In the genomic region with DNA sequence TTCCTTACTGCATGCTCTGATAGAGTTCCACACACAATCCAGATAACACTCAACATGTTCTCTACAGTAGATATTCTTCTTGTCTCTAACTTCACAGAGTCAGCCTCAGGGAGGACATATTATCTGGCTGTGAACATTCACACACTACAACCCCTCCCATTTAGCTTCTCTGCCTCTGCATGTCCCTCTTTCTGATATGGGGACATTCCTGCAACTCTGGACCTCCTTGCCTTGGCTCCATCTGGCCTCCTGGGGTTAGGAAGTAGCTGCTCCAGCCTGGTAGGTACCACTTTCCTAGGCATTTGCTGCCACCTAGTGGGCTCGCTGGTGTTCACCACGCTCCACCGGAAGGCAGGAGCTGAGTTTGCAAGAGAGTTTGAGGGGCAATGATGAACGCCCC, we compare ENCODE assay signal across 7 mouse cellular contexts. TPM values are rescaled to one million over a fixed set of nuclear protein-coding genes. Genes with fewer than 3 reads are reported as not detected.
DNase-seq lines count a peak whose midpoint lies in the region; ATAC-seq lines count a peak whose summit lies in the region.

No protein-coding gene starts in this region.

- peaks cover 28% of the 10 kb centered on the region for H3K4me1 ChIP-seq in midbrain, embryonic 12.5 days

- H3K9ac ChIP-seq in midbrain, embryonic 12.5 days (replicated peaks): no peak overlapping the region

- H3K27me3 ChIP-seq in midbrain, embryonic 12.5 days: no peaks in the 10 kb centered on the region

- peaks cover 6% of the 10 kb centered on the region for H3K36me3 ChIP-seq in midbrain, embryonic 12.5 days

- H3K27ac ChIP-seq in midbrain, embryonic 12.5 days (replicated peaks): no peak overlapping the region

- H3K9me3 ChIP-seq in midbrain, embryonic 12.5 days: no peaks in the 10 kb centered on the region

- WGBS in midbrain, embryonic 12.5 days: 1% methylated on average over 4 of the region's 4 CpGs

- no peak overlapping the region for H3K4me2 ChIP-seq in midbrain, embryonic 12.5 days (replicated peaks)

- ATAC-seq in common myeloid progenitor, adult 5-6 weeks (replicated peaks; ENCODE audit: low read depth, poor library complexity, severe bottlenecking): peak; percentile 92
- peak; percentile 72 for ATAC-seq in midbrain, embryonic 12.5 days (ENCODE audit: low FRiP score, low read depth)

- H3K4me3 ChIP-seq in midbrain, embryonic 12.5 days: no peak overlapping the region

- peak; percentile 76 to 92 for DNase-seq in adrenal gland, adult (ENCODE audit: inconsistent age in 2 of 2, low spot score in 1 of 2)
- DNase-seq in gastrocnemius, postnatal 14 days: peak; percentile 80
- DNase-seq in induced T-regulatory cell, adult 2 months (ENCODE audit: low read depth): peak; percentile 90
- DNase-seq in left cerebral cortex, postnatal 4 days: peak; percentile 88
- DNase-seq in spleen, adult 18-20 months: peak; percentile 49 to 75

- intact Hi-C loops in gastrocnemius, postnatal 14 days (cut with DNase I; ENCODE audit: low total_unique reads): loop anchor here (5.0 kb wide), 2 partner anchors 41 to 116 kb away; no protein-coding TSS in a partner anchor
- intact Hi-C loops in left cerebral cortex, postnatal 4 days (cut with DNase I): loop anchor here (10.0 kb wide), 1 partner anchor 98 kb away; no protein-coding TSS in a partner anchor

RNA-seq across cellular contexts. Expression of a gene that starts 14.5 kb away (rescaled TPM):
- total RNA-seq in common myeloid progenitor, adult 5-6 weeks (2017): 145 and 156 TPM in 2 replicates
- total RNA-seq in gastrocnemius, postnatal 14 days (2021): 10 to 100 TPM; 68.9 to 81.7 TPM
- 100 to 1,000 TPM; 633 to 669 TPM for total RNA-seq in left cerebral cortex, postnatal 4 days (2021)
- polyA plus RNA-seq in midbrain, embryonic 12.5 days (2016; fragmentation: Nextera tagmentation; extraction: Ambion mirVana): 435 and 440 TPM in 2 replicates
